8 mouse cellular contexts compared by ENCODE assay signal in genomic region chr1:83796961-83797891, GRCm38 (mm10).
DNase-seq lines count a peak whose midpoint lies in the region.

No protein-coding gene starts in this region.

- intact Hi-C loops in heart, postnatal 14 days (cut with DNase I), result no loop called here

- DNase-seq in heart, adult 8-10 months (ENCODE audit: low spot score), result peak; percentile 39
- DNase-seq in heart, postnatal 4 days, result no peak
- peak; percentile 4 to 9 for DNase-seq in right cerebral cortex, adult 2 months (ENCODE audit: low spot score in 2 of 2)
- DNase-seq in right cerebral cortex, adult 18-20 months, result no peak
- DNase-seq in heart, postnatal 14 days, result peak; percentile 4 to 22
- peak; percentile 46 for DNase-seq in lung, postnatal 36 days
- no peak for DNase-seq in retina, postnatal 1 day
- DNase-seq in thymus, postnatal 10 days (ENCODE audit: low spot score in 2 of 2), result no peak

Comparison
In these comparisons a context has a peak if more than half of its experiments do, and no peak if none do; other contexts are left out.
1. DNase-seq: peak in heart, adult 8-10 months (single experiment), right cerebral cortex, adult 2 months (2 of 2), heart, postnatal 14 days (2 of 2) and lung, postnatal 36 days (single experiment); none in heart, postnatal 4 days (single experiment), right cerebral cortex, adult 18-20 months (single experiment), retina, postnatal 1 day (single experiment) and thymus, postnatal 10 days (0 of 2).